Mouse (Mus musculus): ENCODE data around the gene Zfp710.

Gene Zfp710

DNA sequence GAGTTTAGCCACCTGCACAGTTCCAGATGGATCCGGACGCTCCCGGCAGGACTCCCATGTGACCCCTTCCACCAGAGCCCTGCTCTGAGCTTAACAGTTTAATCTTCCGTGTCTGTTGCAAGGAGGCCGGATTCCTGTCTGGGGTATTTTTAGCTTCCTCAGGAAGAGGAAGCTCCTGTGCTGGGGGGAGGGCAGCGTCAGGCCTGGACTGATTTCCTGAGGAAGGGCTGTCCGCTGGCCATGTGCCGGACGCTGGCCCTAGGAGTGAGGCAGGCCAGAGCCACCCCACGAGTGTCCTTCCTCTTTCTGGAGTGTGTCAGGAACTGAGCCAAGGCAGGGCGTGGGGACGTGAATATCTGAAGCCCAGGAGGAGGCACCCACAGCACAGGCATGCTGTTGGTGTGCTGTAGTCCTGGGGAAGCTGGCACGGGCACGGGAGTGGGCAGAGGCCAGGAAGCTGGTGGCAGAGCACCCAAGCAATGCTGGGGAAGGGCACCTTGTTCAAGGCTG, 54.2 kb downstream of the Zfp710 start:
- DNase-seq (ENCODE audit: low spot score), result peak; percentile 62

DNA sequence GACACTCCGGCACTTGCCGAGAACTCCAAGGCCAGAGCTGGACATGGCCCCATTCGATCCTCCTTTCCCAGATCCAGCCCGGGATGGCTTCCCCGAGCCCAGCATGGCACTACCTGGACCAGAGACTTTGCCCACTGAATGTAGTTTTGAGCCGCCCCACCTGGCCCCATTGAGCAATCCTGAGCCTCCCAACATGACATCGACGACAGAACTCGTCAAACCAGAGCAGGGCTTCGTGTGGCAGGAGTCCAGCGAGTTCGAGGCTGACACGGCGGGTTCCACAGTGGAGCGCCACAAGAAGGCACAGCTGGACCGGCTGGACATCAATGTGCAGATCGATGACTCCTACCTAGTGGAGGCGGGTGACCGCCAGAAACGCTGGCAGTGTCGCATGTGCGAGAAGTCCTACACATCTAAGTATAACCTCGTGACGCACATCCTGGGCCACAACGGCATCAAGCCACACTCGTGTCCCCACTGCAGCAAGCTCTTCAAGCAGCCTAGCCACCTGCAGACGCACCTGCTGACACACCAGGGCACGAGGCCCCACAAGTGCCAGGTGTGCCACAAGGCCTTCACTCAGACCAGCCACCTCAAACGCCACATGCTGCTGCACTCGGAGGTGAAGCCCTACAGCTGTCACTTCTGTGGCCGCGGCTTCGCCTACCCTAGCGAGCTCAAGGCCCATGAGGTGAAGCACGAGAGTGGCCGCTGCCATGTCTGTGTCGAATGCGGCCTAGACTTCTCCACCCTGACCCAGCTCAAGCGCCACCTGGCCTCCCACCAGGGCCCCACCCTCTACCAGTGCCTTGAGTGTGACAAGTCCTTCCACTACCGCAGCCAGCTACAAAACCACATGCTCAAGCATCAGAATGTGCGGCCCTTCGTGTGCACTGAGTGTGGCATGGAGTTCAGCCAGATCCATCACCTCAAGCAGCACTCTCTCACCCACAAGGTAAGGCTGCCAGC, 57.3 kb downstream of the Zfp710 start:
- no peak for DNase-seq (ENCODE audit: low spot score)

GRCm38 (mm10) chr7:80084484-80084931, 59.9 kb downstream of the Zfp710 start:
- no peak for DNase-seq (ENCODE audit: low spot score)

GRCm38 (mm10) chr7:80085970-80086715, 61.5 kb downstream of the Zfp710 start:
- DNase-seq (ENCODE audit: low spot score), result no peak

DNA sequence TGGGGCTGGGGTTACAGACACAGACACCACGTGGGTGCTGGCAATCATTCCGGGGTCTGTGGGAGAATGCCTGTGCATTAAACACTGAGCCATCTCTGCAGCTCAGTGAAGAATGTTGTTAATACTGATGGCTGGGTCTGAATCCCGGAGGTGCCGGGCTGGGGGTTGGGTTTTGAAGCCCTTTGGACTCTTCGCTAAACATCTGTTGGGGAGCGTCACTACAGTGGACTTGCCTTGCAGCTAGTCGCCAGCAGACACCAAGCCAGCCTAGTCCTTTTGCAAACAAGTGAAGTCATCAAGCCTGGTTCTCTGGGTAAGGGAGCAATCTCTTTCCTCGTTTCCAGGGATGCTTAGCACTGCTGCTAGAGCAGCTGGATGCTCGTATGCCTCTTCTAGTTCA, 63.6 kb downstream of the Zfp710 start:
- no peak for DNase-seq (ENCODE audit: low spot score)

DNA sequence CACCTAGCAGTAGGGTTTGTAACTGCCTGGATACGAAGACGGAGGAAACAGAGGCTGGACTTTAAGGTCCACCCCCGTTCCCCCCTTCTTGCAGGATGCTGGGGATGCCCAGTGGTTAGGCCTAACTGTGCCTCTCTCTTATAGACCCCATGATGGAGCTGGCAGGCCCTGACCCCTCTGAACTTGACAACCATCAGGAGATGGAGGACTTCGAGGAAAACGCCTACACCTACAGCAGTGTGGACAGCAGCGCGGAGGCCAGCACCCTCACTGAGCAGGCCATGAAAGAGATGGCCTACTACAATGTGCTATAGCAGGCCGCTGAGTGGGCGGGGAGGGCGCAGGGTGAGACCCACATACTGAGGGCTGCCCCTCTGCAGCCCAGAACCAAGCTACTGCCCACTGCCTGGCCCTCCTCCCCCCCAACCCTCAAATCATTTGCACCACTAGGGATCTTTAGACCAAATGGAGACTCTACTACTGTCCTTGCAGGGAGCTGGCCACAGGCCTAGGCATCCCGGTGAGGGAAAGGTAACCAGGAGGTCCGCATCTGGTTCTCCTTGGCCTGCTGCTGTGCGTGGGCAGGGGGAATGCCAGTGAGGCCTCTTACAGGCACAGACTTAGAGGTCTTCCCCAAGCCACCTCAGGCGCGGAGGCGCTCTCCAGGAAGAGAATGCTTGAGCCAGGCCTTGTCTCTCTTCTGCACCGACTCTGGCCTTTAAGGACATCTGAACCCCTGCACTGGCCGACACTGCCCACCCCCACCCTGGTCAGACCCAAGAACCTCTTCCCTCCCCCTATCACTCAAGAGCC, 65.8 kb downstream of the Zfp710 start:
- no peak for DNase-seq (ENCODE audit: low spot score)

GRCm38 (mm10) chr7:80091004-80091865, 66.6 kb downstream of the Zfp710 start:
- DNase-seq (ENCODE audit: low spot score), result no peak

- no peak for DNase-seq (ENCODE audit: low spot score)
These were observed 67.2 kb downstream of the Zfp710 start for GRCm38 (mm10) chr7:80091866-80092210.

DNA sequence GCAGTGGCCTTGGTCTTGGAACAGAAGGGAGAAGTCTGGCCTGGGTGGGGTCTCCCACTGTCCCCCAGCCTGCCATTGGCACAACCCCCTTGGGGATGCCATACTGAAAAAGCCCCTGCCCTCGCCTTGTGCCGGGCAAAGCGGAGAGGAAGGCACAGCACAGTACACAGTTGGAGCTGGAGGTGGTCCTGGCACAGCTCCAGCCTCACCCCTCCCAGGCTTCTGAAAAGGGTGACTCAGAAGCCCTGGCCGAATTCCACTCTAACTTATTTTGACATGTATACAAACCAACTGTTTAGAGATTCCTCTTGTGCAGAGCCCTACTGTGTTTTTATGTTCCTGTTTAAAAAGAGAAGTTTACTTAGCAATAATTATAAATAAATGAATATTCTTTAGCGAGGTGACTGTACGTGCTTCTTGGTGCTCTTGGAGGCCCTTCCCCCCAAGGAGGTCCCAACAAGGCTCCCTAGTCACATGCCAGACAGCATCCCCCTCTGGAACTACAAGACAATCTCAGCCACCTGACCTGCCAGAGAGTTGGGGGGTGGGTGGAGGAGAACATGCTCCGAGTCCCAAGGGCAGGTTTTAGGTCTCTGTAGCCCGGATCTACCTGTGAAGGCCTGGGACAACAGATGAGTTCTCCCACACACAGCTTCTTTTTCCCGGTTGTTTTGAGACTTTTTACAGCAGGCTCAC, 67.9 kb downstream of the Zfp710 start:
- peak; percentile 66 for DNase-seq (ENCODE audit: low spot score)

- DNase-seq (ENCODE audit: low spot score), result no peak
These were observed 69.9 kb downstream of the Zfp710 start for GRCm38 (mm10) chr7:80094481-80094880.

DNA sequence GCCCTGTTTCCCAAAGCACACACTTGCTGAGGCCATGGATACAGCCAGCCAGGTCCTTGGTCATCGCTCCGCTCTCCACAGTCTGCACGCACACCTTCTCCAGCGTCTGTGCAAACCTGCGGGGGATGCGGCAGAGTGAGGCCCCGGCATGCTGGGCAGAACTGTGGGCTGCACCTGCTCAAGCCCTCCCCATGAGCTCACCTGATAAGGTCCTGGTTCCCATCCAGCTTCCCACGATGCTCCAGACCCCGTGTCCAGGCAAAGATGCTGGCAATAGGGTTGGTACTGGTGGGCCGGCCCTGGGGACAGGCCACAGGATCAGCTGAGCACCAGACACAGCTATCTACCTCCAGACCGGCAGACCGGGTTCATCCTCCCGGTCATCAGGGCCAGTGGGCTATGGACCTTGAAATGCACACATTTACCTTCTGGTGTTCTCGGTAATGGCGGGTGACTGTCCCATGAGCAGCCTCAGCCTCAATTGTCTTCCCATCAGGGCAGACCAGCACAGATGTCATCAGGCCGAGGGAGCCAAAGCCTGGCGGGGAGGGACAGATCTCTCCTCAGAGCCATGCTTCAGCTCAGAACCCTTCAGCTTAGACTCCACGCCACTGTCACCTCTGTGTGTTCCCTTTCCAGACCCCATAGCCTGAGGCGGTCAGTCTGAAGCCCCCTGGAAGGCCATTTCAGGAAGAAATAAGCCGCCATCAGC, 71.1 kb downstream of the Zfp710 start:
- no peak for DNase-seq (ENCODE audit: low spot score)

DNA sequence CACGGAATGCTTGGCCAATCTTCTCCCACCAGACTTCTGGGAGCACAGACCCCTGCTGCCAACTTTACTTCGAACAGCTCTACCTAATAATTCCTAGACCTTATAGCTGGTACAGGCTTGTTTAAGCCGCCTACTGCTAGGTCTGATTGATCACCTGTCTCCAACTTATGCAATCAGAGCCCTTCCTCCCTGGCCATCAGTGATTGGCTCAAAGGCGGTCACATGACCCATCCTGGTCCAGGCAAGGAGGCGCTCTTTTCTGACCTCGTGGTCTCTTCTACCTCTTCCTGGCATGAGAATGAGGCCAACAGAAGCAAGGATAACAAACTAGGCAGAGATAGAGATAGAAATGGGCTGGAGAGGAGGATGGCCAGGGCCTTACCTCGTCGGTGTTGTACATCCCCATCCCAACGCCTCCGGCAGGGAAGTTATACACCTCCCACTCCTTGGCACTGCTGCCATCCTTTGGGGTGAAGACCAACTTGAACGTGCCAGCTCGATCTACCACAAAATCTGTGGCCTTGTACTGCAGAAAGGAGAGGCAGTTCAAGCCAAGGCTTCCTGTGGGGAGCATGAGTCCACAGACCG, 73.9 kb downstream of the Zfp710 start:
- no peak for DNase-seq (ENCODE audit: low spot score)

DNA sequence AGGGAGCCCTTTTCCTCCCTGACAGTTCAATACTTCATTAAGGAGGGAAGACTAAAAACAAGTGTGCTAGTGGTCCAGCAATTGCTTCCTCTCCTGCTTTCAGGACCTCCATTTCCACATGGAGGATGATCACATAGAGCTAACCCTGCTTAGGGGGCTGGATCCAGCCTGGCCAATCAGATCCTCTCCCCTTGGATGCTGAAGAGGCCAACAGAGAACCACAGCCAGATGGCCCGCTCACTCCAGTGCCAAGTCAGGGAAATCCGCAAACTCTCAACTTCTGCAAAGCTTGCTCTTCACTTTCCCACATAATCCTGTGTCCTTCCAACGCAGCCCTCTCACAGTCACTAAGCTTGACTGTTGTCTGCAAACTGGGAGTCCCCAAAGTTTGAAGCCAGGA, 78.7 kb downstream of the Zfp710 start:
- no peak for DNase-seq (ENCODE audit: low spot score)

GRCm38 (mm10) chr7:80105637-80106390, 81.2 kb downstream of the Zfp710 start:
- no peak for DNase-seq (ENCODE audit: low spot score)

GRCm38 (mm10) chr7:80106441-80106840, 81.8 kb downstream of the Zfp710 start:
- no peak for DNase-seq (ENCODE audit: low spot score)

DNA sequence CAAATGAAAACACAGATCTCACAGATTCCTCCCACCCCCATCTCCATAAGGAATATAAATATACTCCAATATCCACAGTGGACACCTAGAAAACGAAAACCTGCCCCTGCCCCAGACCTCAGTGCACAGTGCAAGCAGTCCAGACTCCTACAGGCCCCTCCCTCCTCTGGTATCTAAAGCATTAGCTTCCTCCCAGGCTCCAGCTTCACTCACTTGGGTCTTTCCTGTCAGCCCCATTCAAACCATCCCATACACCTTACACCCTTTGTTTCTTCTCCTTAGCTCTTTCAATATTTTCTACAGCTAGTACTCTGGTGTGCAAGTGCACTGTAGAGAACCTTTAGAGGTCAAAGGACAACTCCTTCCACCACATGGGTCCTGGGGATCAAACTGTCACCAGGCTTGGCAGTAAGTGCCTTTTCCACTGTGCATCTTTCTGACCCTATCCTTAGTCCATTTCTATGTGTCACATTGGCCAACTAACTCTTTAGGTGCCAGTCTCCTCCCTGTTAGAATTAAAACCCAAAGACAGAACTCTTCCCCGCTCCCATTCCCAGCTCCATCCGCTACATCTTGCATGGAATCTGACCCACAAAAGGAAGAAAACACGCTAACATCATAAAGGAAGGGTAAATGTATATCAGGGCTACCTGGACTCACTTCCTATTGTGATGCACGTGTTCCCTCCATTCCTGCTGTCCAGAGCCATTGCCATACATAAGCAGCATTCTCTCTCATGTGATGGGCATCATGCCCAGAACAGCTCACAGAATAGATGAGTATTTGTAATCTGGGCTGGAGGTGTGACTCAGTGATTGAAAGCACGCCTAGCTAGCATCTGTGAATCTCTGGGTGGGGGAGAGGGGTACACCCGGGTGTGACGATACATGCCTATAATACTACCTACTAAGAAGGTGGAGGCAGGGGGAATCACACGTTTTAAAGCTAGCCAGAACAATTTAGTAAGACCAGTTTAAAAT, 86.7 kb downstream of the Zfp710 start:
- DNase-seq (ENCODE audit: low spot score), result no peak

DNA sequence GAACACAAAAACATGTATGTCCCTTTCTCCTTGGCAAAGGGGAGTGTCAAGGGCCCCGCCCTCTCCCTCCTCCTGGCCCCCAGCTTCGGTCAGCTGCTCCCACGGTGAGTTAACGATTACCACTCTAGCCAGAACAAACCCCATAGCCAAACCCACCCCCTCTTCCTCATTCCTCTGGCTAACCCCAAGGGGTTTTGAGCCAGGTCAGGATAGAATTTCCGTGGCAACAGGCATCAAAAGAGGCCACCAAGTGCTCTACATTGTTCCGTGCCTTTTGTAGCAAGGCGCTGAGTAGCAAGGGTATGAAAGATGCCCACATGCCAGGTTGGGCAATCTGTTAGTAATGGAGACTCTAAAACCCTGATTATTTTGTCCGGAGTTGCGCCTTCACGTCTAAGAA, 89.4 kb downstream of the Zfp710 start:
- DNase-seq (ENCODE audit: low spot score), result peak; percentile 42

Measured in ovary, postnatal 36 days (tissue).